Mouse (Mus musculus): ENCODE measurements around the gene Sae1. TPM values are rescaled to one million over a fixed set of nuclear protein-coding genes. Genes with fewer than 3 reads are reported as not detected.

Gene Sae1
- polyA plus RNA-seq, 1 experiment from 2014 or later, result 184 TPM

- Histone ChIP-seq H3K9me3 (replicated peaks; ENCODE audit: low read length) (no peaks in the 10 kb centered on the region), H3K36me3 (ENCODE audit: insufficient read depth, low read length) (no peaks in the 10 kb centered on the region), H3K9ac (ENCODE audit: low read depth, low read length) (peak overlapping the region; percentile 99), H3K27me3 (ENCODE audit: insufficient read depth, low read length) (no peaks in the 10 kb centered on the region), H3K4me1 (replicated peaks; ENCODE audit: insufficient read depth, low read length) (peaks cover 30% of the 10 kb centered on the region), H3K4me2 (ENCODE audit: low read length) (peak overlapping the region; percentile 92), H3K27ac (peak overlapping the region; percentile 78), H3K4me3 (replicated peaks; ENCODE audit: low read depth, low read length) (peak overlapping the region; percentile 83)
- no peak for TF ChIP-seq CTCF (IDR thresholded peaks at IDR 0.05; ENCODE audit: low read depth)
- DNase-seq (ENCODE audit: low spot score) (peak; percentile 57), ATAC-seq (replicated peaks; ENCODE audit: low FRiP score, low read depth) (no peak)
- WGBS, result 21% methylated on average over 21 of the region's 21 CpGs
Observed at GRCm38 (mm10) chr7:16402968-16403948, 15.7 kb upstream of the Sae1 start.

- Histone ChIP-seq H3K9ac (ENCODE audit: low read depth, low read length) (peak overlapping the region; percentile 99), H3K4me3 (replicated peaks; ENCODE audit: low read depth, low read length) (peak overlapping the region; percentile 83), H3K27ac (peak overlapping the region; percentile 100), H3K27me3 (ENCODE audit: insufficient read depth, low read length) (no peaks in the 10 kb centered on the region), H3K4me1 (replicated peaks; ENCODE audit: insufficient read depth, low read length) (peaks cover 30% of the 10 kb centered on the region), H3K4me2 (ENCODE audit: low read length) (peak overlapping the region; percentile 92), H3K36me3 (ENCODE audit: insufficient read depth, low read length) (no peaks in the 10 kb centered on the region), H3K9me3 (replicated peaks; ENCODE audit: low read length) (no peaks in the 10 kb centered on the region)
- 2% methylated on average over 9 of the region's 9 CpGs for WGBS
- DNase-seq (ENCODE audit: low spot score) (no peak), ATAC-seq (replicated peaks; ENCODE audit: low FRiP score, low read depth) (no peak)
- no peak for TF ChIP-seq CTCF (IDR thresholded peaks at IDR 0.05; ENCODE audit: low read depth)
Observed at GRCm38 (mm10) chr7:16402449-16402848, 14.8 kb upstream of the Sae1 start.

GRCm38 (mm10) chr7:16401991-16402431 lies 14.4 kb upstream of the Sae1 start:
- Histone ChIP-seq H3K36me3 (ENCODE audit: insufficient read depth, low read length) (no peaks in the 10 kb centered on the region), H3K9me3 (replicated peaks; ENCODE audit: low read length) (no peaks in the 10 kb centered on the region), H3K27me3 (ENCODE audit: insufficient read depth, low read length) (no peaks in the 10 kb centered on the region), H3K27ac (peak overlapping the region; percentile 100), H3K4me3 (replicated peaks; ENCODE audit: low read depth, low read length) (peak overlapping the region; percentile 83), H3K9ac (ENCODE audit: low read depth, low read length) (peak overlapping the region; percentile 99), H3K4me2 (ENCODE audit: low read length) (peak overlapping the region; percentile 92), H3K4me1 (replicated peaks; ENCODE audit: insufficient read depth, low read length) (peaks cover 30% of the 10 kb centered on the region)
- TF ChIP-seq CTCF (IDR thresholded peaks at IDR 0.05; ENCODE audit: low read depth), result no peak
- ATAC-seq (replicated peaks; ENCODE audit: low FRiP score, low read depth) (no peak), DNase-seq (ENCODE audit: low spot score) (peak; percentile 46)
- under 1% methylated on average over 17 of the region's 17 CpGs for WGBS

- Histone ChIP-seq H3K9ac (ENCODE audit: low read depth, low read length) (peak within 1 kb of the TSS; percentile 99), H3K27me3 (ENCODE audit: insufficient read depth, low read length) (no peaks in the 10 kb centered on the region), H3K4me2 (ENCODE audit: low read length) (peak within 1 kb of the TSS; percentile 92), H3K36me3 (ENCODE audit: insufficient read depth, low read length) (no peaks in the 10 kb centered on the region), H3K4me3 (replicated peaks; ENCODE audit: low read depth, low read length) (peak within 1 kb of the TSS; percentile 83), H3K27ac (peak within 1 kb of the TSS; percentile 100), H3K9me3 (replicated peaks; ENCODE audit: low read length) (no peaks in the 10 kb centered on the region), H3K4me1 (replicated peaks; ENCODE audit: insufficient read depth, low read length) (peaks cover 30% of the 10 kb centered on the region)
- TF ChIP-seq CTCF (IDR thresholded peaks at IDR 0.05; ENCODE audit: low read depth), result no peak; the same call in 1 of the 2 replicates
- WGBS, result under 1% methylated on average over 66 of the region's 85 CpGs
- peak; percentile 5 for ATAC-seq (replicated peaks; ENCODE audit: low FRiP score, low read depth)
- peak; percentile 95 for DNase-seq (ENCODE audit: low spot score)
Observed at GRCm38 (mm10) chr7:16400689-16401611, 13.3 kb upstream of the Sae1 start, which contains the start of gene Zc3h4. Gene Zc3h4 (plus strand): TSS chr7:16400910.

- H3K27me3 ChIP-seq (ENCODE audit: insufficient read depth, low read length), result no peaks in the 10 kb centered on the region
- under 1% methylated on average over 74 of the region's 77 CpGs for WGBS
- no peak for TF ChIP-seq CTCF (IDR thresholded peaks at IDR 0.05; ENCODE audit: low read depth)
Observed at GRCm38 (mm10) chr7:16399820-16400688, 12.4 kb upstream of the Sae1 start.

More at GRCm38 (mm10) chr7:16399820-16400688, 12.4 kb upstream of the Sae1 start:
- ATAC-seq (replicated peaks; ENCODE audit: low FRiP score, low read depth) (peak; percentile 95), DNase-seq (ENCODE audit: low spot score) (peak; percentile 100)
- Histone ChIP-seq H3K27ac (peak overlapping the region; percentile 100), H3K4me3 (replicated peaks; ENCODE audit: low read depth, low read length) (peak overlapping the region; percentile 83), H3K9me3 (replicated peaks; ENCODE audit: low read length) (no peaks in the 10 kb centered on the region), H3K4me1 (replicated peaks; ENCODE audit: insufficient read depth, low read length) (peaks cover 23% of the 10 kb centered on the region), H3K4me2 (ENCODE audit: low read length) (peak overlapping the region; percentile 92), H3K9ac (ENCODE audit: low read depth, low read length) (peak overlapping the region; percentile 99), H3K36me3 (ENCODE audit: insufficient read depth, low read length) (no peaks in the 10 kb centered on the region)
